Comparison of ENCODE assay signal across 32 mouse cellular contexts in the genomic region with DNA sequence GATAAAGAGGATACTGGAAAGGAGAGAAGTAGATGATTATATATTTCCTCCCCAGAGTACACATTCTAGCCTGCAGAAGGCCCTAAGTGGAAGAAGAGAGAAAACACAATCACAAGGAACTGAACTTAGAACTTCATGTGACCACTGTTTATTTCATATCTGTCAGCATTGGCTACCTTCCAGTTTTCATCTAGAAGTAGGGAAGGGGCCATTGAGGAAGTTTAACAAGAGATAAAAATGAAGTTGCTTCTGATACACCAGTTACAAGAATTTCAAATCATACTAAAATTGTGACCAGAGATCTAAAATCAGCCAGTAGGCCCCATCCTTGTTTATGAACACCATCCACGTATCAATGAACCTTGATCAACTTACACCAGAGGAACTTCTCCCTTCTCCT. TPM values are rescaled to one million over a fixed set of nuclear protein-coding genes. Genes with fewer than 3 reads are reported as not detected.
DNase-seq lines count a peak whose midpoint lies in the region; ATAC-seq and TF ChIP-seq lines count a peak whose summit lies in the region.
"Had no signal": no experiment of that assay in that cellular context is flagged by ENCODE, and none has a peak within 500 bp of the region (broad histone marks: within the 10 kb centered on the region; RNA-seq: fewer than 3 reads in every experiment).

No protein-coding gene starts in this region.

- no peak for TF ChIP-seq CTCF in intestine, postnatal 0 days (IDR thresholded peaks at IDR 0.05; ENCODE audit: low read depth)
- no peak for TF ChIP-seq CTCF in MEL (IDR thresholded peaks at IDR 0.05 in 2 of 3, conservative IDR thresholded peaks at IDR 0.05 in 1 of 3; ENCODE audit: control insufficient read depth in 1 of 3, insufficient read depth in 1 of 3, low read depth in 2 of 3, low read length in 3 of 3, poor library complexity in 1 of 3, severe bottlenecking in 1 of 3)
- TF ChIP-seq CTCF in cerebellum, adult 2 months (IDR thresholded peaks at IDR 0.05; ENCODE audit: borderline replicate concordance, insufficient read depth, low read depth, low read length): no peak

- H3K4me3 ChIP-seq in intestine, postnatal 0 days (ENCODE audit: low read depth, low read length): no peak overlapping the region
- H3K4me3 ChIP-seq in intestine, embryonic 15.5 days (replicated peaks): no peak overlapping the region
- no peak overlapping the region for H3K4me3 ChIP-seq in MEL (ENCODE audit: control insufficient read depth in 1 of 2, insufficient read depth in 1 of 2, low read depth in 2 of 2, low read length in 2 of 2)
- H3K4me3 ChIP-seq in cerebellum, adult 2 months (replicated peaks; ENCODE audit: insufficient read depth, low read depth, low read length): no peak overlapping the region
- H3K4me3 ChIP-seq: embryonic facial prominence, embryonic 10.5 days; embryonic facial prominence, embryonic 13.5 days; forebrain, embryonic 10.5 days; forebrain, embryonic 13.5 days; heart, embryonic 12.5 days; heart, embryonic 15.5 days; hindbrain, embryonic 10.5 days; hindbrain, embryonic 13.5 days had no signal

- no peaks in the 10 kb centered on the region for H3K36me3 ChIP-seq in intestine, postnatal 0 days (ENCODE audit: control insufficient read depth, insufficient read depth)
- no peaks in the 10 kb centered on the region for H3K36me3 ChIP-seq in intestine, embryonic 15.5 days
- H3K36me3 ChIP-seq in MEL (ENCODE audit: control insufficient read depth in 1 of 2, insufficient read depth in 2 of 2, low read length in 2 of 2): peaks cover 0 to 35% of the 10 kb centered on the region in 2 experiments; a peak in 2 of 4 replicates
- H3K36me3 ChIP-seq: embryonic facial prominence, embryonic 10.5 days; embryonic facial prominence, embryonic 13.5 days; forebrain, embryonic 10.5 days; G1E; heart, embryonic 12.5 days; heart, embryonic 15.5 days; hindbrain, embryonic 10.5 days; hindbrain, embryonic 13.5 days had no signal

- no peak for ATAC-seq in intestine, postnatal 0 days
- no peak for ATAC-seq in intestine, embryonic 15.5 days
- ATAC-seq: activated CD4-positive, CD25-positive, alpha-beta regulatory T cell, adult 4 months; forebrain, embryonic 13.5 days; forebrain, embryonic 16.5 days; hindbrain, embryonic 16.5 days; intestine, embryonic 16.5 days had no signal

- H3K27me3 ChIP-seq in intestine, postnatal 0 days (replicated peaks; ENCODE audit: control insufficient read depth, insufficient read depth, low read length): no peaks in the 10 kb centered on the region
- no peaks in the 10 kb centered on the region for H3K27me3 ChIP-seq in intestine, embryonic 15.5 days (replicated peaks)
- no peaks in the 10 kb centered on the region for H3K27me3 ChIP-seq in MEL (ENCODE audit: control insufficient read depth in 1 of 2, insufficient read depth in 2 of 2, low read length in 2 of 2)
- no peaks in the 10 kb centered on the region for H3K27me3 ChIP-seq in cerebellum, adult 2 months (ENCODE audit: control insufficient read depth, insufficient read depth, low read length)
- H3K27me3 ChIP-seq: CH12.LX; embryonic facial prominence, embryonic 13.5 days; forebrain, embryonic 13.5 days; heart, embryonic 12.5 days; heart, embryonic 15.5 days; hindbrain, embryonic 13.5 days had no signal

- WGBS in intestine, postnatal 0 days: 64% methylated on average over 1 of the region's 1 CpGs
- WGBS in intestine, embryonic 15.5 days: 89% methylated on average over 1 of the region's 1 CpGs
- 91% methylated on average over 1 of the region's 1 CpGs for WGBS in cerebellum, adult 2 months

- H3K4me2 ChIP-seq in intestine, postnatal 0 days (replicated peaks; ENCODE audit: low read depth): no peak overlapping the region
- no peak overlapping the region for H3K4me2 ChIP-seq in intestine, embryonic 15.5 days (replicated peaks)
- H3K4me2 ChIP-seq: embryonic facial prominence, embryonic 13.5 days; forebrain, embryonic 13.5 days; heart, embryonic 12.5 days; heart, embryonic 15.5 days; hindbrain, embryonic 13.5 days had no signal

- H3K9ac ChIP-seq in intestine, postnatal 0 days (ENCODE audit: low read depth, low read length): no peak overlapping the region
- no peak overlapping the region for H3K9ac ChIP-seq in intestine, embryonic 15.5 days
- H3K9ac ChIP-seq in MEL (ENCODE audit: control insufficient read depth, low read depth, low read length, poor library complexity, severe bottlenecking): no peak overlapping the region
- H3K9ac ChIP-seq: embryonic facial prominence, embryonic 13.5 days; forebrain, embryonic 13.5 days; heart, embryonic 12.5 days; heart, embryonic 15.5 days; hindbrain, embryonic 13.5 days had no signal

- TF ChIP-seq RAD21 in MEL (IDR thresholded peaks at IDR 0.05; ENCODE audit: low read depth, low read length): no peak

- DNase-seq in MEL (ENCODE audit: low read depth, low spot score) (peak; percentile 89), adipocyte (ENCODE audit: low spot score) (peak; percentile 79)
- no peak for DNase-seq in natural killer cell, adult 2 months (ENCODE audit: low spot score in 2 of 2)
- no peak for DNase-seq in cerebellum, adult 2 months
- DNase-seq: adrenal gland, postnatal 10 days; adrenal gland, postnatal 36 days; B cell, adult 2 months; cerebellum, adult 11 months; cerebellum, adult 8-10 months; cerebellum, postnatal 10 days; cerebellum, postnatal 36 days; embryo, embryonic 11 days; gastrocnemius, postnatal 10 days; gastrocnemius, postnatal 36 days; heart, postnatal 10 days; heart, postnatal 36 days had no signal

- H3K9me3 ChIP-seq in intestine, postnatal 0 days (ENCODE audit: control insufficient read depth): 0 out of 2 replicates have a peak, but pooled peaks cover 4% of the 10 kb centered on the region
- H3K9me3 ChIP-seq in intestine, embryonic 15.5 days: no peaks in the 10 kb centered on the region
- H3K9me3 ChIP-seq in MEL (replicated peaks; ENCODE audit: insufficient read depth, low read length): no peaks in the 10 kb centered on the region
- H3K9me3 ChIP-seq: embryonic facial prominence, embryonic 10.5 days; embryonic facial prominence, embryonic 13.5 days; forebrain, embryonic 13.5 days; heart, embryonic 15.5 days had no signal

- TF ChIP-seq POLR2A in MEL (IDR thresholded peaks at IDR 0.05; ENCODE audit: control insufficient read depth in 1 of 2, insufficient read depth in 1 of 2, low read depth in 1 of 2, low read length in 2 of 2, poor library complexity in 1 of 2): no peak
- TF ChIP-seq POLR2A in cerebellum, adult 2 months (IDR thresholded peaks at IDR 0.05; ENCODE audit: borderline replicate concordance, insufficient read depth, low read length): no peak

- peak; percentile 81 to 86 for TF ChIP-seq EP300 in MEL (IDR thresholded peaks at IDR 0.05; ENCODE audit: low read depth in 1 of 2, low read length in 2 of 2)

- no peaks in the 10 kb centered on the region for H3K4me1 ChIP-seq in intestine, postnatal 0 days (replicated peaks; ENCODE audit: control insufficient read depth, insufficient read depth, low read length)
- no peaks in the 10 kb centered on the region for H3K4me1 ChIP-seq in intestine, embryonic 15.5 days (replicated peaks)
- H3K4me1 ChIP-seq in MEL (ENCODE audit: control insufficient read depth in 1 of 2, insufficient read depth in 2 of 2, low read length in 2 of 2): peaks cover 23 to 33% of the 10 kb centered on the region in 2 experiments
- no peaks in the 10 kb centered on the region for H3K4me1 ChIP-seq in cerebellum, adult 2 months (ENCODE audit: control insufficient read depth, insufficient read depth, low read length)
- H3K4me1 ChIP-seq: embryonic facial prominence, embryonic 10.5 days; embryonic facial prominence, embryonic 13.5 days; forebrain, embryonic 10.5 days; forebrain, embryonic 13.5 days; heart, embryonic 12.5 days; heart, embryonic 15.5 days; hindbrain, embryonic 10.5 days; hindbrain, embryonic 13.5 days had no signal

- no peaks in the 10 kb centered on the region for H3K79me2 ChIP-seq in MEL (ENCODE audit: control insufficient read depth, insufficient read depth, low read length, poor library complexity)

- H3K27ac ChIP-seq in intestine, postnatal 0 days (ENCODE audit: low read depth, low read length): peak overlapping the region; percentile 36; the same call in 1 of the 2 replicates
- no peak overlapping the region for H3K27ac ChIP-seq in intestine, embryonic 15.5 days
- H3K27ac ChIP-seq in MEL (ENCODE audit: control insufficient read depth, low read depth, low read length): peak overlapping the region; percentile 55
- H3K27ac ChIP-seq in cerebellum, adult 2 months (ENCODE audit: insufficient read depth, low read length): no peak overlapping the region
- H3K27ac ChIP-seq: embryonic facial prominence, embryonic 10.5 days; embryonic facial prominence, embryonic 13.5 days; forebrain, embryonic 10.5 days; forebrain, embryonic 13.5 days; heart, embryonic 15.5 days; hindbrain, embryonic 10.5 days; hindbrain, embryonic 13.5 days had no signal

TF ChIP-seq in MEL, 35 proteins besides CTCF, POLR2A, EP300 and RAD21 (continues in another document):
- TF ChIP-seq SIN3A (IDR thresholded peaks at IDR 0.05; ENCODE audit: low read length) (peak; percentile 85), USF1 (IDR thresholded peaks at IDR 0.05; ENCODE audit: low read depth, low read length) (peak; percentile 81), MAFK (IDR thresholded peaks at IDR 0.05; ENCODE audit: borderline replicate concordance, low read depth, low read length) (peak; percentile 62; the same call in 1 of the 2 replicates), UBTF (IDR thresholded peaks at IDR 0.05; ENCODE audit: borderline replicate concordance, insufficient read depth, low read depth, low read length) (no peak), JUND (IDR thresholded peaks at IDR 0.05; ENCODE audit: low read depth, low read length) (no peak), TCF12 (IDR thresholded peaks at IDR 0.05; ENCODE audit: low read depth, low read length) (peak; percentile 53), MYC (IDR thresholded peaks at IDR 0.05; ENCODE audit: low read depth, low read length) (peak; percentile 61; the same call in 1 of the 2 replicates), ZNF384 (IDR thresholded peaks at IDR 0.05; ENCODE audit: low read depth, low read length) (no peak), MAZ (IDR thresholded peaks at IDR 0.05; ENCODE audit: low read depth, low read length) (peak; percentile 52; the same call in 1 of the 2 replicates), CHD1 (IDR thresholded peaks at IDR 0.05; ENCODE audit: low read depth, low read length) (no peak), ZC3H11A (IDR thresholded peaks at IDR 0.05; ENCODE audit: low read depth, low read length) (no peak), TBP (IDR thresholded peaks at IDR 0.05; ENCODE audit: low read depth, low read length) (no peak), ZKSCAN1 (IDR thresholded peaks at IDR 0.05; ENCODE audit: low read depth, low read length) (no peak), ZMIZ1 (IDR thresholded peaks at IDR 0.05; ENCODE audit: low read depth, low read length) (no peak)

RNA-seq across cellular contexts. Expression of a gene that starts 19.5 kb away (rescaled TPM):
- polyA plus RNA-seq in intestine, postnatal 0 days (2015; fragmentation: Nextera tagmentation; extraction: Ambion mirVana): 173 and 179 TPM in 2 replicates
- 128 and 131 TPM in 2 replicates for polyA plus RNA-seq in intestine, embryonic 15.5 days (2015; fragmentation: Nextera tagmentation; extraction: Ambion mirVana)
- 36.4 and 48.3 TPM in 2 replicates for total RNA-seq in MEL (2012; rRNA removed)
- 10 to 100 TPM; 74.3 to 82.0 TPM for polyA plus RNA-seq in MEL (2012; ENCODE audit: insufficient read depth in 1 of 2, insufficient read length in 2 of 2, low read depth in 1 of 2, low replicate concordance in 2 of 2, missing spikeins in 1 of 2)
- polyA plus RNA-seq in cerebellum, adult 2 months (2012; rRNA removed): 47.6 and 49.1 TPM in 2 replicates

Comparison
In these comparisons a context has a peak if more than half of its experiments do, and no peak if none do; other contexts are left out.
1. H3K27ac ChIP-seq: peak in intestine, postnatal 0 days (single experiment) and MEL (single experiment); none in intestine, embryonic 15.5 days (single experiment) and cerebellum, adult 2 months (single experiment).
2. DNase-seq: peak in MEL (single experiment) and adipocyte (single experiment); none in natural killer cell, adult 2 months (0 of 2) and cerebellum, adult 2 months (0 of 2).